Mouse (Mus musculus) liver, embryonic 14.5 days (tissue): ENCODE measurements around the gene Col23a1.

Experiments
- CTCF ChIP-seq: IDR thresholded peaks from 2 replicates; pipeline ENCODE4 v1.5.1; 2016; ENCODE audit warnings: antibody characterized with exemption, low read depth, control low read depth
- EP300 ChIP-seq: IDR thresholded peaks from 2 replicates; pipeline ENCODE4 v1.6.1; 2016; ENCODE audit warnings: antibody characterized with exemption, low read depth

GRCm38 (mm10) chr11:51303981-51304553 lies 14.3 kb downstream of the Col23a1 start:
- TF ChIP-seq CTCF = no peak
- no peak for TF ChIP-seq EP300
